Mouse (Mus musculus) forebrain, embryonic 16.5 days (tissue): ENCODE data around the gene Abcc1. TPM values are rescaled to one million over a fixed set of nuclear protein-coding genes. Genes with fewer than 3 reads are reported as not detected.

Experiments used
- ATAC-seq: fragments of 200-750 bp; cut with Nextera tagmentation; 2 replicates; pipeline ENCODE4 v1.8.0; 2017; ENCODE audit warnings: mild to moderate bottlenecking, moderate library complexity
- H3K27ac ChIP-seq: fragments of 300-500 bp; sonication (generic); 2 replicates; pipeline ENCODE4 v1.5.1; 2014; ENCODE audit warnings: low read length, control low read depth
- H3K27me3 ChIP-seq: fragments of 300-500 bp; sonication (generic); replicated peaks from 2 replicates; pipeline ENCODE4 v1.6.1; 2014; ENCODE audit warnings: low read length; ENCODE audit not compliant: control insufficient read depth, insufficient read depth
- H3K36me3 ChIP-seq: fragments of 300-500 bp; sonication (generic); 2 replicates; pipeline ENCODE4 v1.6.1; 2014; ENCODE audit not compliant: control insufficient read depth, insufficient read depth
- H3K4me1 ChIP-seq: fragments of 300-500 bp; sonication (generic); replicated peaks from 2 replicates; pipeline ENCODE4 v1.6.1; 2014; ENCODE audit warnings: low read length; ENCODE audit not compliant: control insufficient read depth, insufficient read depth
- H3K4me2 ChIP-seq: fragments of 300-500 bp; sonication (generic); 2 replicates; pipeline ENCODE4 v1.6.1; 2014; ENCODE audit warnings: mild to moderate bottlenecking, low read length, control low read depth
- H3K4me3 ChIP-seq: fragments of 300-500 bp; sonication (generic); replicated peaks from 2 replicates; pipeline ENCODE4 v1.5.1; 2014; ENCODE audit warnings: mild to moderate bottlenecking, low read length, control low read depth
- H3K9ac ChIP-seq: fragments of 300-500 bp; sonication (generic); replicated peaks from 2 replicates; pipeline ENCODE4 v1.6.1; 2014; ENCODE audit warnings: low read depth, low read length, control low read depth
- H3K9me3 ChIP-seq: fragments of 300-500 bp; sonication (generic); 2 replicates; pipeline ENCODE4 v1.6.1; 2016; ENCODE audit warnings: low read length; ENCODE audit not compliant: control insufficient read depth
- WGBS: fragments of 180-500 bp; shearing (Covaris S2); extraction: QIAGEN DNeasy Blood & Tissue Kit; methylation state at CpG from one replicate; pipeline ENCODE4 v1.1.7; 2014; 5-methylcytosine and 5-hydroxymethylcytosine counted together
- polyA plus RNA-seq: library from polyadenylated mRNA; unstranded; fragments of >200 nt; fragmentation: Nextera tagmentation; extraction: Ambion mirVana; gene quantifications from 2 replicates; pipeline ENCODE4 v1.2.1, GENCODE M21; 2015

The Abcc1 gene
- 11.3 and 11.6 TPM in 2 replicates for polyA plus RNA-seq

- under 1% methylated on average over 64 of the region's 64 CpGs for WGBS
- Histone ChIP-seq H3K4me2 (peak within 1 kb of the TSS; percentile 73), H3K27me3 (no peaks in the 10 kb centered on the region), H3K36me3 (no peaks in the 10 kb centered on the region), H3K9ac (peak within 1 kb of the TSS; percentile 78), H3K4me1 (peaks cover 15% of the 10 kb centered on the region), H3K9me3 (no peaks in the 10 kb centered on the region), H3K4me3 (peak within 1 kb of the TSS; percentile 65), H3K27ac (peak within 1 kb of the TSS; percentile 63)
- peak; percentile 98 for ATAC-seq
Observed at GRCm38 (mm10) chr16:14361362-14362098, at the start of gene Abcc1. Gene Abcc1, plus strand, starts transcription at chr16:14361558.

GRCm38 (mm10) chr16:14312914-14313313, 48.4 kb upstream of the Abcc1 start:
- H3K27ac ChIP-seq: no peak overlapping the region
- 90% methylated on average over 7 of the region's 7 CpGs for WGBS
- peaks cover 12% of the 10 kb centered on the region; the same call in 1 of the 2 replicates for H3K36me3 ChIP-seq
- no peaks in the 10 kb centered on the region for H3K27me3 ChIP-seq
- H3K9me3 ChIP-seq: no peaks in the 10 kb centered on the region
- no peak overlapping the region for H3K9ac ChIP-seq
- no peak overlapping the region for H3K4me2 ChIP-seq
- ATAC-seq: no peak
- no peak overlapping the region for H3K4me3 ChIP-seq
- H3K4me1 ChIP-seq: peaks cover 15% of the 10 kb centered on the region

GRCm38 (mm10) chr16:14316884-14317876, 44.2 kb upstream of the Abcc1 start, which contains the start of gene Fopnl:
Gene Fopnl, minus strand, starts transcription at chr16:14317405.
- Histone ChIP-seq H3K27ac (peak within 1 kb of the TSS; percentile 73), H3K27me3 (0 out of 2 replicates have a peak, but pooled peaks cover 3% of the 10 kb centered on the region), H3K4me3 (peak within 1 kb of the TSS; percentile 63), H3K4me1 (peaks cover 15% of the 10 kb centered on the region), H3K9ac (peak within 1 kb of the TSS; percentile 74), H3K4me2 (peak within 1 kb of the TSS; percentile 57), H3K36me3 (no peaks in the 10 kb centered on the region), H3K9me3 (no peaks in the 10 kb centered on the region)
- ATAC-seq: peak; percentile 100
- WGBS: 4% methylated on average over 51 of the region's 51 CpGs

GRCm38 (mm10) chr16:14319681-14320080, 41.7 kb upstream of the Abcc1 start:
- H3K4me3 ChIP-seq: no peak overlapping the region
- peaks cover 11% of the 10 kb centered on the region for H3K4me1 ChIP-seq
- H3K9ac ChIP-seq: no peak overlapping the region
- 87% methylated on average over 3 of the region's 3 CpGs for WGBS
- no peak overlapping the region for H3K27ac ChIP-seq
- no peak for ATAC-seq
- no peaks in the 10 kb centered on the region for H3K36me3 ChIP-seq
- H3K9me3 ChIP-seq: no peaks in the 10 kb centered on the region
- no peak overlapping the region for H3K4me2 ChIP-seq
- 0 out of 2 replicates have a peak, but pooled peaks cover 3% of the 10 kb centered on the region for H3K27me3 ChIP-seq

- H3K4me2 ChIP-seq: no peak overlapping the region
- no peaks in the 10 kb centered on the region for H3K9me3 ChIP-seq
- WGBS: 59% methylated on average over 1 of the region's 1 CpGs
- H3K4me3 ChIP-seq: no peak overlapping the region
- H3K36me3 ChIP-seq: no peaks in the 10 kb centered on the region
- 0 out of 2 replicates have a peak, but pooled peaks cover 3% of the 10 kb centered on the region for H3K27me3 ChIP-seq
- no peak overlapping the region for H3K27ac ChIP-seq
- no peak for ATAC-seq
- H3K4me1 ChIP-seq: peaks cover 10% of the 10 kb centered on the region
- no peak overlapping the region for H3K9ac ChIP-seq
Observed at GRCm38 (mm10) chr16:14320494-14320893, 40.9 kb upstream of the Abcc1 start.

GRCm38 (mm10) chr16:14328156-14328555, 33.2 kb upstream of the Abcc1 start:
- H3K27ac ChIP-seq: no peak overlapping the region
- no peaks in the 10 kb centered on the region for H3K36me3 ChIP-seq
- H3K9ac ChIP-seq: no peak overlapping the region
- H3K4me2 ChIP-seq: no peak overlapping the region
- ATAC-seq: no peak
- H3K9me3 ChIP-seq: no peaks in the 10 kb centered on the region
- 43% methylated on average over 1 of the region's 1 CpGs for WGBS
- no peaks in the 10 kb centered on the region for H3K4me1 ChIP-seq
- H3K27me3 ChIP-seq: no peaks in the 10 kb centered on the region
- no peak overlapping the region for H3K4me3 ChIP-seq

GRCm38 (mm10) chr16:14344967-14345366, 16.4 kb upstream of the Abcc1 start:
- WGBS: 68% methylated on average over 3 of the region's 3 CpGs
- Histone ChIP-seq H3K9ac (no peak overlapping the region), H3K4me1 (no peaks in the 10 kb centered on the region), H3K9me3 (no peaks in the 10 kb centered on the region), H3K27me3 (no peaks in the 10 kb centered on the region), H3K36me3 (no peaks in the 10 kb centered on the region), H3K27ac (no peak overlapping the region), H3K4me2 (no peak overlapping the region), H3K4me3 (no peak overlapping the region)
- ATAC-seq: no peak

- no peaks in the 10 kb centered on the region for H3K4me1 ChIP-seq
- H3K9me3 ChIP-seq: no peaks in the 10 kb centered on the region
- H3K36me3 ChIP-seq: no peaks in the 10 kb centered on the region
- ATAC-seq: no peak
- H3K4me2 ChIP-seq: no peak overlapping the region
- H3K4me3 ChIP-seq: no peak overlapping the region
- no peaks in the 10 kb centered on the region for H3K27me3 ChIP-seq
- no peak overlapping the region for H3K9ac ChIP-seq
- no peak overlapping the region for H3K27ac ChIP-seq
Observed at GRCm38 (mm10) chr16:14351571-14351970, 9.8 kb upstream of the Abcc1 start.

GRCm38 (mm10) chr16:14352234-14352633, 9.1 kb upstream of the Abcc1 start:
- Histone ChIP-seq H3K4me3 (no peak overlapping the region), H3K27me3 (no peaks in the 10 kb centered on the region), H3K4me1 (no peaks in the 10 kb centered on the region), H3K9ac (no peak overlapping the region), H3K27ac (no peak overlapping the region), H3K36me3 (no peaks in the 10 kb centered on the region), H3K4me2 (no peak overlapping the region), H3K9me3 (no peaks in the 10 kb centered on the region)
- WGBS: 90% methylated on average over 3 of the region's 3 CpGs
- ATAC-seq: no peak
